Mouse (Mus musculus): ENCODE measurements around the gene Esm1. TPM values are rescaled to one million over a fixed set of nuclear protein-coding genes. Genes with fewer than 3 reads are reported as not detected.
"Not testable (repeated sequence)": the region's sequence is repeated elsewhere in the genome, so short reads cannot be mapped to it uniquely, and the experiment has no call there.

Esm1 gene
- total and polyA plus RNA-seq, 2 experiments from 2014 or later = 0.44 to 3.0 TPM

GRCm38 (mm10) chr13:113245025-113245424 is 35.6 kb downstream of the Esm1 start:
- H3K27me3 ChIP-seq (ENCODE audit: insufficient read depth, low read length) = no peaks in the 10 kb centered on the region
- no peak overlapping the region for H3K4me2 ChIP-seq (ENCODE audit: low read depth, low read length, poor library complexity, severe bottlenecking)
- 78% methylated on average over 8 of the region's 8 CpGs for WGBS
- DNase-seq (ENCODE audit: low spot score) (no peak), ATAC-seq (ENCODE audit: low FRiP score) (no peak)
- no peaks in the 10 kb centered on the region for H3K9me3 ChIP-seq (ENCODE audit: low read length)
- H3K36me3 ChIP-seq (ENCODE audit: insufficient read depth, low read length) = no peaks in the 10 kb centered on the region
- no peaks in the 10 kb centered on the region for H3K4me1 ChIP-seq (ENCODE audit: insufficient read depth, low read length)
- no peak overlapping the region for H3K4me3 ChIP-seq (ENCODE audit: low read depth, low read length)
- no peak for TF ChIP-seq CTCF (IDR thresholded peaks at IDR 0.05)
- H3K9ac ChIP-seq (replicated peaks; ENCODE audit: low read length, poor library complexity, severe bottlenecking) = no peak overlapping the region
- no peak overlapping the region for H3K27ac ChIP-seq (ENCODE audit: low read depth, low read length)

GRCm38 (mm10) chr13:113252580-113252979 is 43.1 kb downstream of the Esm1 start:
- not testable (repeated sequence) for ATAC-seq (ENCODE audit: low FRiP score); H3K9ac ChIP-seq (replicated peaks; ENCODE audit: low read length, poor library complexity, severe bottlenecking); H3K4me2 ChIP-seq (ENCODE audit: low read depth, low read length, poor library complexity, severe bottlenecking); H3K36me3 ChIP-seq (ENCODE audit: insufficient read depth, low read length); H3K4me1 ChIP-seq (ENCODE audit: insufficient read depth, low read length); DNase-seq (ENCODE audit: low spot score); H3K9me3 ChIP-seq (ENCODE audit: low read length); H3K4me3 ChIP-seq (ENCODE audit: low read depth, low read length); H3K27me3 ChIP-seq (ENCODE audit: insufficient read depth, low read length); H3K27ac ChIP-seq (ENCODE audit: low read depth, low read length)
- 85% methylated on average over 7 of the region's 7 CpGs for WGBS

DNA sequence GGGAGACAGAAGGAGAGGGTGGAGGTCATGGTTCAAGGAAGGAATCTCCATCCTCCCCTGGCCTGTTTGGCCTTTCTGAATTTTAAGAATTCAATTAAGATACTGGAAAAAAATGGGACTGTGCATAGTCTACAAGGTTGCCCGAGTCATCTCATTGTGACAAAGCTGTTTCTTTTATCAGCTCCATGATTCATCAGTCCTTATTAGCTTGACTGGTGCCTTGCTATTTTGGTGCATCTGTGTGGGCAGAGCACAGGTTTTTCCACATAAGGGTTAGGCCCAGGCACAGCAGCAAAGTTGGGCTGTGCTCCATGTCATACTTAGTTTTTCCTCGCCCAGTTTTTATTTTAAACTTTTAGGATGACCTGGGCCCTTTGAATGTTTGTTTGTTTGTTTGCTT is 47.3 kb downstream of the Esm1 start:
- no peak overlapping the region for H3K9ac ChIP-seq (replicated peaks; ENCODE audit: low read length, poor library complexity, severe bottlenecking)
- no peak for DNase-seq (ENCODE audit: low spot score)
- no peaks in the 10 kb centered on the region for H3K36me3 ChIP-seq (ENCODE audit: insufficient read depth, low read length)
- H3K27ac ChIP-seq (ENCODE audit: low read depth, low read length) = no peak overlapping the region
- no peak overlapping the region for H3K4me3 ChIP-seq (ENCODE audit: low read depth, low read length)
- no peaks in the 10 kb centered on the region for H3K27me3 ChIP-seq (ENCODE audit: insufficient read depth, low read length)
- no peaks in the 10 kb centered on the region for H3K4me1 ChIP-seq (ENCODE audit: insufficient read depth, low read length)
- no peak for TF ChIP-seq CTCF (IDR thresholded peaks at IDR 0.05)
- H3K4me2 ChIP-seq (ENCODE audit: low read depth, low read length, poor library complexity, severe bottlenecking) = no peak overlapping the region
- no peak for ATAC-seq (ENCODE audit: low FRiP score)
- WGBS = 93% methylated on average over 2 of the region's 2 CpGs
- no peaks in the 10 kb centered on the region for H3K9me3 ChIP-seq (ENCODE audit: low read length)

GRCm38 (mm10) chr13:113257190-113257589 is 47.7 kb downstream of the Esm1 start:
- no peak overlapping the region for H3K9ac ChIP-seq (replicated peaks; ENCODE audit: low read length, poor library complexity, severe bottlenecking)
- H3K4me2 ChIP-seq (ENCODE audit: low read depth, low read length, poor library complexity, severe bottlenecking) = no peak overlapping the region
- ATAC-seq (ENCODE audit: low FRiP score) (no peak), DNase-seq (ENCODE audit: low spot score) (no peak)
- H3K27ac ChIP-seq (ENCODE audit: low read depth, low read length) = no peak overlapping the region
- H3K4me3 ChIP-seq (ENCODE audit: low read depth, low read length) = no peak overlapping the region
- WGBS = 42% methylated on average over 5 of the region's 5 CpGs
- peak; percentile 38 for TF ChIP-seq CTCF (IDR thresholded peaks at IDR 0.05)
- no peaks in the 10 kb centered on the region for H3K36me3 ChIP-seq (ENCODE audit: insufficient read depth, low read length)
- no peaks in the 10 kb centered on the region for H3K27me3 ChIP-seq (ENCODE audit: insufficient read depth, low read length)
- no peaks in the 10 kb centered on the region for H3K4me1 ChIP-seq (ENCODE audit: insufficient read depth, low read length)
- H3K9me3 ChIP-seq (ENCODE audit: low read length) = no peaks in the 10 kb centered on the region

- no peak for DNase-seq (ENCODE audit: low spot score)
- Histone ChIP-seq H3K36me3 (ENCODE audit: insufficient read depth, low read length) (no peaks in the 10 kb centered on the region), H3K4me1 (ENCODE audit: insufficient read depth, low read length) (no peaks in the 10 kb centered on the region; the same call in 1 of the 2 replicates), H3K4me3 (ENCODE audit: low read depth, low read length) (no peak overlapping the region), H3K27ac (ENCODE audit: low read depth, low read length) (no peak overlapping the region), H3K4me2 (ENCODE audit: low read depth, low read length, poor library complexity, severe bottlenecking) (no peak overlapping the region), H3K27me3 (ENCODE audit: insufficient read depth, low read length) (no peaks in the 10 kb centered on the region), H3K9me3 (ENCODE audit: low read length) (no peaks in the 10 kb centered on the region), H3K9ac (replicated peaks; ENCODE audit: low read length, poor library complexity, severe bottlenecking) (no peak overlapping the region)
- no peak for TF ChIP-seq CTCF (IDR thresholded peaks at IDR 0.05)
- ATAC-seq (ENCODE audit: low FRiP score) = no peak
- 96% methylated on average over 5 of the region's 5 CpGs for WGBS
Observed at GRCm38 (mm10) chr13:113259237-113259636, 49.8 kb downstream of the Esm1 start.

DNA sequence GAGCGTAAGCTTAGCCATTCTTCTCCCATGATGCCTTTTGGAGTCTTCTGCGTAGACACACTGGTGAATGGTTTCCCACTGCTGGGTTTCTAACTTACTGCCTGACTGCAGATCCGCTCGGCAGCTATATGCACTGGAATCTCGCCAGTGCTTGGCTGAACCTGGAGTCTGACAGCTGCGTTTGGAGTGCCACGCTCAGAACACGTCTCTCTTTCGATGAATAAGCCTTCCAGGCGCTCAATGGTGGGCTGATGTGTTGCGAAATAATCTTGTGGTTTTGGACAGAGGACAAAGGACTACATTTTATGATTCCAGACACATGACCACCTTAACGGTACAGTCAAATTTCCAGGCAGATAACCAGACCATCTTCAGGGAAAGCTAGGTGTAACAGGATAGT is 53.4 kb downstream of the Esm1 start:
- H3K9me3 ChIP-seq (ENCODE audit: low read length) = no peaks in the 10 kb centered on the region
- H3K4me1 ChIP-seq (ENCODE audit: insufficient read depth, low read length) = no peaks in the 10 kb centered on the region; the same call in 1 of the 2 replicates
- H3K36me3 ChIP-seq (ENCODE audit: insufficient read depth, low read length) = no peaks in the 10 kb centered on the region
- no peak for ATAC-seq (ENCODE audit: low FRiP score)
- H3K4me3 ChIP-seq (ENCODE audit: low read depth, low read length) = no peak overlapping the region
- no peak overlapping the region for H3K27ac ChIP-seq (ENCODE audit: low read depth, low read length)
- peak; percentile 73 for DNase-seq (ENCODE audit: low spot score)
- no peak overlapping the region for H3K9ac ChIP-seq (replicated peaks; ENCODE audit: low read length, poor library complexity, severe bottlenecking)
- WGBS = 56% methylated on average over 12 of the region's 12 CpGs
- H3K4me2 ChIP-seq (ENCODE audit: low read depth, low read length, poor library complexity, severe bottlenecking) = no peak overlapping the region
- TF ChIP-seq CTCF (IDR thresholded peaks at IDR 0.05) = no peak
- H3K27me3 ChIP-seq (ENCODE audit: insufficient read depth, low read length) = no peaks in the 10 kb centered on the region
